Mouse (Mus musculus) right cerebral cortex, postnatal 36 days (tissue): Measurements from ENCODE around the gene Ndufs6.

Experiments used
- DNase-seq, 2 experiments: peaks; one replicate each; pipeline ENCODE4 v3.0.0; 2022; ENCODE audit warnings: low spot score in 2 of 2, mixed read lengths in 1 of 2

Ndufs6 gene

DNA sequence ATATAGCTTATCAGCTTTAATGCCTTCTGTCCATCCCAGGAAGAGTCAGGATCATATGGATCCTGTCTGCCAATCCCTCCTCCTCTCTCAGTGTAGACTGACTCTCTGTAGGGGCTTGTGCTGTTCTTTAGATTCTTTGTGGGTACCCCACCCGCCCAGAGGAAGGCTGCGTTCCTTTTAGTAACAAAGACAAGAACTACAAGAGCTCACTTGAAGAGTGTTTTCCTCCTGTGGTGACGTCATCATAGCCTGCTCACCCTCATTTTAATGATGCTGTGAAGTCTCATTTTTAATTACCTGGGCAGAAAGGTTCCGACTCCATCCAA, 22.3 kb downstream of the Ndufs6 start:
- no peak for DNase-seq

DNA sequence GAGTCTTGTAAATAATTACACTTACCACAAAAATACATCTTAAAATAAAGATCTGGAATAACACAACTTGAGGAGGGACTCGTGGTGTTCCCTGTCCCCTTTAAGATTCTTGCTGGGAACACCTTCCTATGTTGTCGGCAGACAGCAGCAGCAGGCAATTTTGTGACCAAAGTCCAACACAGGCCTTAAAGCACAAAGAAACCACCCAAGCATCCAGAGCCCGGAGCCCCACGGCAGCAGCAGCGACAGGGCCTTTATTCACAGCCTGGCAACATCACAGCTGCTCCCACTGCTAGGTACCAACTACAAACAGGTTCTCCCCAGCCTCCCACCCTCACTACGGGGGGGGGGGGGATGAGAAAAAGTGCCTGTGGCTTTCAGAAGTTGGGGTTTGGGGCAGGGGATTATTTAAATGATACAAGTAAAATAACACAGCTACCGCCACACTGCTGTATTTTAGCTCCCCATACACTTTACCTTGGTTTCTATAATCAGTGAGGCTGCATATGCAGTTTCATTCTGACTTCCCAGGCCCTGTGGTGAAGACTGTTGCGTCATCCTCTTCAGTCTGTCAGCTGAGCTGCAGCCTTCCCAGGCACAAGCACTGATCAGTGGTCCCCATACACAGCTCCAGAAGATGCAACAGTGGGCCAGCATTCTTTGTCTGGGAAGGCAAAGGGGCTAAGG, 22.8 kb downstream of the Ndufs6 start:
- no peak for DNase-seq

GRCm38 (mm10) chr13:73304729-73305128, 23.6 kb downstream of the Ndufs6 start:
- DNase-seq: no peak

DNA sequence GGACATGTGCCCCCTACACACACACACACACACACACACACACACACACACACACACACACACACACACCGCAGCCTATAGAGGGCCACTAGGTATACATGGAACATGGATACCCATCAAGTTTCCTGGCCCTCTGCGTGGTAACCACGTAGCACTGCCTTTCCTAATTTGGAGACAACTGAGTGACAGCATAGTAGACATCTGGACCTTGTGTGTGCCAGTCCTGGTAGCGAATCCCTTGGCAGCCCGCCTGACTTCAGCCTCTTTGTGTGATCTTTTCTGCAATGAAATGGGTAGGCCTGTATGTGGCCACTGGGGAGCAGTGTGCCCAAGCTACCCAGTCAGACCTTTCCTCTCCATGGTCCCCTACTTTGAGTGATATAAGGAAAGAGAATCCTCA, 29.0 kb downstream of the Ndufs6 start:
- DNase-seq: no peak

DNA sequence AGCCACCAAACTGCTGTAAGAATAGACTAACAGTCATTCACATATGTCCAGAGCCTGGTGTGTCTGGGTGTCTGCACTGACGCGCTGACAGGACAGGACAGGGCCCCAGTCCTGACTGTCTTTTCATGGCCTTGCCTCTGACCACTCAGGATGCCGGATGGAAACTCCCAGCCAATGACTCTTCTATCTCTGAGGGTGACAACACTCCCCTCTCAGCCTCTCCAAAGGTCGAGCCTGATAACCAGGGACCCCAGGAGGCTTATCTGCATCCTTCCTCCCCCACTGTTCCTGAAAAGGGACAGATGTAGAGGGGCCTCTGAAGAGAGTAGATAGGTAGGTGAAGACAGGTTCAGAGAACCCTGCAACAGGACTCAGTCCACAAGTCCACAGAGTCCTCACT, 29.6 kb downstream of the Ndufs6 start:
- no peak for DNase-seq

- no peak for DNase-seq
These were observed 37.2 kb downstream of the Ndufs6 start for GRCm38 (mm10) chr13:73291102-73291501.

GRCm38 (mm10) chr13:73290206-73290605, 38.1 kb downstream of the Ndufs6 start:
- no peak for DNase-seq

DNA sequence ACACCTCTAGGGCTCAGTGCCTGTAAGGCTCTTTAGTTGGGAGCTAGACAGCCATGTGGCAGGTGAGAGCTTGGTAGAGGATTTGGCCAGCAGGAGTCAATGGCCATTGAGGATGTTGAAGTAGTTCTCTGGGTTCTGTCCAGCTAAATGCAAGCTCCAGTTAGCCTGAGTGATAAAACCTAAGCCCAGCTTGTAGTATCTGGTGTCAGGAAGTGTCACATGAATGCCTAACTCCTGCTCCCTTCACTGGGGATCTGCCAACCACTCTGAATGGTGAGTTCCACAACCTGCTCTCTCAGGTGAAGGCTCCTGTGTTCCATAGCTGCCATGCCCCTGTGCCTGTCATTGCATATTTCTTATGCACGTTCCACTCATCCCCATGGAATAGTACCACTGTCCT, 44.8 kb downstream of the Ndufs6 start:
- no peak for DNase-seq

DNA sequence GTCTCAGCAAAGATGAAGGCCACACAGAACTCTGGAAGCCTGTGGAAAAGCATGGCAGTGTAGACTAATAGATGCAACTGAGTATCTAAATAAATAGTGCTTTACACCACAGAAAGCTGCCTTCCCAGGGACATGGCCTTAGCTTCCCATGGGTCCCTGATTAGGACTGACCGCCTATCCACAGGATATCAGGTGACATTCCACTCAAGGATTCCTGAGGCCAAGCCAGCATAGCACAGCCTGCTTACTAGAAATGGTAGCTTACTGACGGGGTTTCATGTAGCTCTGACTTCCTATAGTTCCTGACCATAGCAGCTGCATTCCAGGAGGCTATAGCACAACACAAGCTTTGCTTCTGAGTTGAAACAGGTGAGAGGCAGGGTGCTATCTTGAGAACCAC, 45.9 kb downstream of the Ndufs6 start:
- no peak for DNase-seq

DNA sequence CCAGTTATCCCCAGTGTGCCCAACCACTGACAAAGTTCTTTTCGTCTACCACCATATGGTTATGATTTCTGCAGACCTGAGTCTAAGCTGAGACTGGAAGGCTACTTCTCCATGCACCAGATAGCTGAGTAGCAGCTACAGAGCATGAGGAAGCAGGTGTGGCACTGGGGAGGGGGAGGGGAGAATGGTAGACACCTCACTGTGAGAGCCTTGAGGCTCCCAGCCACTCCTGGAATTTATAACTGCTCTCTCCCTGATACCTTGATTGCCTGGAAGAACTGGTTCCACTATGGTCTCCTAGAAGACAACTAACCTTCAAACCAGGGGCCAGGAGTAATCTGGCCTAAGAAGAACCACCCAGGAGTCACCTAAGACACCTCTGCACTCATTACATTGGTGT, 49.1 kb downstream of the Ndufs6 start:
- DNase-seq: no peak

- no peak for DNase-seq
These were observed 50.5 kb downstream of the Ndufs6 start for GRCm38 (mm10) chr13:73277797-73278196.

DNA sequence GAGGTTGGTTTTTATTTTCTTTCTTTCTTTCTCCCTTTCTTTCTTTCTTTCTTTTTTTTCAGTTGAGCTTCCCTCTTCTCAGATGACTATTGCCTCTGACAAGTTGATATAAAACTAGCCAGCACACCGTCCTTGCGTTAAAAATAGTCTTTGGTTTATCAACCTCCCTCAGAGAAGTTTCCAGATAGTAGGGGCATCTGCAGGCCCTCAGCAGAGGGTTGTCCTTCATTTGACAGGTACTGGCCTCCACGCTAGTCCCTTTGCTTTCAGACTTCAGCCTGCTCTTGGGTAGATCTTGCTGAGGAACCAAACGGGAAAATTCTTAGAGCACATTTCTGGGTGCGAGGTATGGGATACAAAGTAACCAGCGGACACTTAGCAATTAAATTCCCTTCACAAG, 51.0 kb downstream of the Ndufs6 start:
- no peak for DNase-seq

DNA sequence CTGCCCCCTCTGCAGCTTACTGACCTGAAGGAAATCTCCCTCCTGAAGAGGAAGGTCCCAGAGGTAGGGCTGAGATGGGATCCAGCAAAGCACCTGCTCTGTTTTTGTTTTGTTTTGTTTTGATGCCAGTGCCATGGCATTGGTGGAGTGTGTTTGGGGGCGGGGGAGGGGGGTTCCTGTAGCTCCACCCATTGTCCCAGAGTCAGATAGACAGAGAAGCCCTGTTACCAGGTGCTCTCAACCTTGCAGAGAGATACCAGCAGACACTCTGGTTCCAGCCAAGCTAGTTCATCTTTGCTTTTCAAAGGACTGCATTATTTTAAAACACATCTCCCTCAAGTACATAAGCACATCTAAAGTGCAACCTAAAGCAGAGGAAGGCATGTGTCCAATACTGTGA, 54.8 kb downstream of the Ndufs6 start:
- no peak for DNase-seq

- DNase-seq: no peak
These were observed 55.5 kb downstream of the Ndufs6 start for GRCm38 (mm10) chr13:73272794-73273282.

DNA sequence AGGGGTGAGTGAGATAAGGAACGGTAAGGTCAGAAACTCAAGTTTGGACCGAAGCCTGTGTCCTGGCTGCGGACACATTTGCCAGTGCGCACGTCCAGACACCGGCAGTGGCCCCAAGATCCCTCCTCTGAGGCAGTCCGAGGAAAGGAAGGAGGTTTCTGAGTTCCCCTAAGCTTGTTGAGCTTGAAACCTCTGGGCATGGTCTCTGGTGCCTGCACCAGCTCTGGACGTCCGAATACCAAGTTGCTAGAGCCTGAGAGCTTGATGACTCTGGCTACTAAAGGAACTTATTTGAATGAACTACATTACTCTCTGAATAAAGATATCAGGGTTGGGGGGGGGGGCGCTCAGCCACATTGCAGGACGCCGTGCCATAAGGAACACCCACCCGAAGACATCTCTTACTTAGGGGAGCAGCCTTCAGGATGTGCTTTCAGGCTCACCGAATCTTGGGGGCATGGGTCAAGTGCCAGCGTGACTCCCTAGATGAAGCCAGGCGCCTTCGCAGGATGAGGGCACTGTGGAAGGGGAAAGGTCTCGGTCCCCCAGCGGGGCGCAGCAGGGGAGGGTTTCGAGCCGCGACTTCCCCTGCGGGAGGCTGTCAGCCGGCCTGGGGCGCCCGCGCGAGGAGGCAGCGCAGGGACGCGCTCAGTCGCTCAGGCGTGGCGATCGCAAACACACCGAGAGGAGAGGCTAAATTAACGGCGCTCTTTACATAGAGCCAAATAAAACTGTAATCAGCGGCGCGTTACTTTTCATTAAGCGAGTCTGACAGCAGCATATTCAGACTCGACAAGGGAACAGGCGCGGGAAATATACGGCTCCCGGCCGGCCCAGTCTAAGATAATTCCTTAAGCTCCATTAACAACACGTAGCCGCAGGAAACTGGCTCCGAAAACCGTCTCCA, 56.8 kb downstream of the Ndufs6 start:
- no peak for DNase-seq

DNA sequence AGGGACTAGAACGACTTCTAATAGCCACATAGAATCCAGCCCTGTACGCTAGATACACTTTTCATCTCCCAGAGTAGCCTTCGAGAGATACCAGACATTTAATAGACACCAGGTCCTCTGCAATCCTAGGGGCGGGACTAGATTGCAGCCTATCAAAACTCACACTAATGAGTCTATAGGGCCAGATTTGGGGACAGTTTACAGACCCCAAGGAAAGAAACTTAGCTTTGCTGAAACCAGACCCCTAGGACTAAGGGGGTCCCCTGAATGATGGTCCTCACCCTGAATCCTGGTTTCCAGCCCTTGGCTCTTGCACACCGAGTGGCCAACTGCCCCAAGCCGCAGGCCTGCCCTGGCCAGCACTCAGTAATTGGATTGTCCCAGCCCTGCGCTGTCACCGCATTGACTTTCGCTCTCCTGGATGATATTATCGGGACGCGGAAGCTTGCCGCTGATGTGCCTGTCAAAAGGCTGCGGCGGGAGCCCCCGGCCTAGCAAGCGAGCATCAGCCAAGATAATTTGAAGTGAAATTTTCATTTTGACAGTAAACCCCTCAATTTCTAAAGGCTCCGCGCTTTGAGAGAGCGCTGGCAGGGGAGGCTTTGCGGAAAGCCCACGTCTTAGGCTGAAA, 57.8 kb downstream of the Ndufs6 start:
- no peak for DNase-seq

DNA sequence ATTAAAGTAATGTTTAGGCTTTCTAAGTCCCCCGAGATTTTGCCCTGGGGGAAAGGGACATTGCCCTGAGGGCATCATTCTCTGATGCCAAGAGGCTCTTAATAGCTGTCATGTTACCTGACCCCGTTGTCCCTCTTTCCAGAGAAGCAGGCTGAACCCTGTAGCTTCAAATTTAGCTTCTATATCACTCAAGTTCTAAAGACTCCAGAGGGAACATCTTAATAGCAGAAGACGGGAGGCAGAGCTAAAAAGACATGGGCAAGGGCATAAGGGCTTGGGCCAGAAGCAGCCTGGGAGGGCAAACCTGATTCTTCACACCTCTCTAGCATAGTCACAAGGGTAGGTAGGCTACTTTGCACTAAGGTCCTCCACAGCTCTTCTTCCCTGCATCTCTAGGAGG, 58.5 kb downstream of the Ndufs6 start:
- no peak for DNase-seq
